Mouse (Mus musculus): ENCODE data around the gene Hk3.
A peak's percentile ranks its signal among the peaks of the same experiment; 100 is the strongest.

Hk3 gene

GRCm38 (mm10) chr13:55021194-55021779 is at the start of gene Hk3:
Gene Hk3 (minus strand): TSS chr13:55021385.
- no peak for DNase-seq (ENCODE audit: extremely low read depth, low read depth, low spot score)

GRCm38 (mm10) chr13:55069719-55070118 is 48.5 kb upstream of the Hk3 start:
- DNase-seq (ENCODE audit: extremely low read depth, low read depth, low spot score): no peak

DNA sequence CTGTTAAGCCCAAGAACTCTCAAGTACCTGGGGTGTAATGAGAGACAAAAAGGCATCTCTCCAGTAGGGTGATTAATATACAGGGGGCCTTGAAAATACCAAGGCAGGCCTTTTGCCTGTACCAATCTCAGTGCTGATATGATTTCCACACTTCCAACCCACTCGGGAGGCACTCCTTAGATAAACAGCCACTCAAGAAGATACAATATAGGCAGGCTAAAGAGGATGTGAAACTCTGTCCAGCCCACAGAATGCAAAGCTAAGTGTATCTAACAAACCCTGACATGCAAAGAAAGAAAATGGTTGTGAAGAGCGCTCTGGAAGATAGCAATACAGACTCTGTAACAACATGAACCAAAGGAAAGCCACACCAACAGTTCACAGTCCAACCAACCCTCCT is 42.1 kb upstream of the Hk3 start:
- no peak for DNase-seq (ENCODE audit: extremely low read depth, low read depth, low spot score)

GRCm38 (mm10) chr13:55058042-55058441 is 36.9 kb upstream of the Hk3 start:
- no peak for DNase-seq (ENCODE audit: extremely low read depth, low read depth, low spot score)

GRCm38 (mm10) chr13:55047706-55048105 is 26.5 kb upstream of the Hk3 start:
- no peak for DNase-seq (ENCODE audit: extremely low read depth, low read depth, low spot score)

GRCm38 (mm10) chr13:55040016-55040415 is 18.8 kb upstream of the Hk3 start:
- peak; percentile 23 for DNase-seq (ENCODE audit: extremely low read depth, low read depth, low spot score)

- DNase-seq (ENCODE audit: extremely low read depth, low read depth, low spot score): no peak
Measured at GRCm38 (mm10) chr13:55024215-55024614, 3.0 kb upstream of the Hk3 start.

- no peak for DNase-seq (ENCODE audit: extremely low read depth, low read depth, low spot score)
Measured at GRCm38 (mm10) chr13:55022715-55023114, 1.5 kb upstream of the Hk3 start.

DNA sequence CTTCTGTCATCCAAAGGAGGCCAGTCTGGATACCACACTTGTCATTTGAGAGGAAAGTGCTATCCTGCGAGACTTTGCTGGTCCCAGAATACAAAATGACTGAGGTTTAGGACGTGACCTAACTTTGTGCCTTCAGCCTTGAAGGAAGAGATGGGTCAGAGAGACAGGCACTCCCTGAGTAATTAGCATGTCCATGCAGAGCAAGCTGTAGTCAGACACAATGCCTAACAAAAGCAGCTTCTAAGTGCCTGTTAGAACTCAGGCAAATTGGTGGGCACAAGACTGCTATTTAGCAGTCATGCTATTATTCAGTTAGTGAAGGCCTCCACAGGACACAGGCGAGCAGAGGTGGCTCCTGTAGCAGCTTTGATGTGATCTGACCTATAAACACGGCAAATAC is 1.1 kb upstream of the Hk3 start:
- DNase-seq (ENCODE audit: extremely low read depth, low read depth, low spot score): no peak

GRCm38 (mm10) chr13:55020051-55020450 is 1.1 kb downstream of the Hk3 start:
- DNase-seq (ENCODE audit: extremely low read depth, low read depth, low spot score): no peak

DNA sequence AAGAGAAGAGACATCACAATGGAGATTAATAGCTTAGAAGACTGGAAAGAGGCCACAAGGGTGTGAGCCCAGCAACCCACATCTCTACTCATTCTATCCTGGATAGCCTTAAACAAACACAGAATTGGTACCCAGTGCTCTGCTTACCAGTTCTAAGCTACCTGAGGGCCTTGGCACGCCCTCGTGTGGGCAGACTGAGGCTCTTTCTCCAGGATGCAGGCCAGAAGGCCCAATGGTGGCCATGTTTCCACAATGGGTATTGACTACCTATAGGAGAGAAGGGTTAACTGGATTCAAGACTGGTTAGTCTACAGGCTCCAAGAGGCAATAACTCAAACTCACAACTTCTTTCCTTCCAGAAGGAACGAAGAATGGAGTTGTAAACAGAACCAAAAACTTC is 2.0 kb downstream of the Hk3 start:
- no peak for DNase-seq (ENCODE audit: extremely low read depth, low read depth, low spot score)

DNA sequence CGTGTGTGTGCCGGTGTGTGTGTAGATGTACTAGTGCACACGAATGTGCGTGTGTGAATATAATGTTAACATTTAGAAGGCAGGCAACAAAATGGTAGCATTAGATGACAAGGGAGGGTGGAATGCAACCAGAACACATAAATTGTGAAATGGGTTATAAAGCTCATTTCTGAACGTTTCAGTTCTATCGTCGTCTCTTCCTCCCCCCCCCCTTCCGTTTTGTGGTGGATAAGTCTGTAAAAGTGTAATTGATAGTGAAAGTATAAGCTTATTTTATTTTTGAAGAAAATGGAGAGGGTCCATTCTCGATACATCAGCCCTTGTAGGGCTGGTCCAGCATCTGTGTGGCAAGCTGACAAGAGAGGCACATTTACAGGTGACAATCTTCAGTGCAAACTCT is 2.5 kb downstream of the Hk3 start:
- DNase-seq (ENCODE audit: extremely low read depth, low read depth, low spot score): no peak

- no peak for DNase-seq (ENCODE audit: extremely low read depth, low read depth, low spot score)
Measured at GRCm38 (mm10) chr13:55017898-55018599, 3.1 kb downstream of the Hk3 start.

- DNase-seq (ENCODE audit: extremely low read depth, low read depth, low spot score): no peak
Measured at GRCm38 (mm10) chr13:55017154-55017897, 3.9 kb downstream of the Hk3 start.

DNA sequence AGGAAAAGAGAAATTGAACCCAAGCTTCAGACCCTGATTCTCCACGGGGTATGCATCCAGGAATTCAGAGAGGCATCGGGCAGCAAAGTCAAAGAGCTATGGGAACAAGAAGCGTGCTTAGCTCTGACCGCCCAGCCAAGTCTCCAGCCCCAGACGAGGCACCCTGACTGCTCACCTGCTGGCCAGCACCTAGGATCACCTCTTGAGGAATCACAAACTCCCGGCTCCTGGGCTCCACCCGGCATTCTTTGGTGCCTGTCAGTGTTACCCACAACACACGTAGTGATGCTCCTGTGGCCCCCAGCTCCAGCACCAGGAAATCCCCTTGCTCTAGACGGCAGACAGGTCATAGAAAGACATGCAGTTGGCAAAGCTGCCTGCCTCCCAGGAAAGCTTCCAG is 6.7 kb downstream of the Hk3 start:
- no peak for DNase-seq (ENCODE audit: extremely low read depth, low read depth, low spot score)

DNA sequence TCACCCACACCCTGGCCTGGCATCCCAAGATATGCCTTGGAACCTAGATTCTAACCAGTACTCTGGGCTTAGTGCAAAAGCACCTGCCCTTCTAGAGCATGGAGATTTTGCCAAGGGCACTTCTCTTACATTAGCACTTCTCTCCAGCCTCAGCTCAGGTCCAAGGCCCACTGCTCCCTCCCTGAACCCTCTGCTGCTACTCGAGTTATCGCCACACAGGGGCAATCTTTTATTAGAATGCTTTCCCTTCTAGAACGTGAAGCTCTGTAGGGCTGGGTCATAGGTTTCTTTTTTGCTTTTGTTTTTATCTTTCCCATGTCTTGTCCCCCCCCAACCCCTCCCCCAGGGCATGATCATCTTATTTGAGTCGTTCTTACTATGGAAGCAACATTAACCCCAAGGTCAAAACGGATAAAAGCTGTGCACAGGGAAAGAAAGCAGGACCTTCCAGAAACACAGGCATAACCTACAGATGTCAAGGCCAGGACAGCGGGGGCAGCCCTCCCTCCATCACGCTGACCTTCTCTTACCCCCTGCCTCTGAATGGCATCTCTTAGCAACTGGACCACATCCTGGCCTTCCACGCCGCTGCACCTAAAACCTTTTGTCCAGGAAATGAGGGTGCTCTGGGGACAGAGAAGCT is 7.4 kb downstream of the Hk3 start:
- DNase-seq (ENCODE audit: extremely low read depth, low read depth, low spot score): no peak

DNA sequence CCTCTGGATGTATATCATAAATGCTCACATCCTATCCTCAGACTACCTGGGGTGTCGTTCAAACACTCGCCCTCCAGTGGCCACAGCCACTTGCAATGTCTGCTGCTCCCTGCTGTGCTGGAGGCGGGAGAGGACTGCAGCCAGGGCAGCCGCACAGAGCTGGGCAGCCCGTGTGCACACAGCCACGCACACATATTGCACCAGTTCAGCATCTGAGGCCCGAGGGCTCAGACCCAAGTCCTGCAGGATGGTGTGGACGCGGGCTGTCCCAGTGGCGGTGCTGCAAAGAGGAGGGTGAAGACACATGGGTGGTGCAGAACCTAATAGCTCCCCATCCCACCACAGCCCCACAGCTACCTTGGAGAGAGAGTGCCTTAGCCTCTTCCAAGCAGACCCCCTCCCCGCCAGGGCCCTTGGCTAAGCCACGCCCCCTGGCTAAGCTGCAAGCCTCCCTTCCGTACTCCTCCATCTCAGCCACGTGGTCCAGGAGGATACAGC is 9.2 kb downstream of the Hk3 start:
- DNase-seq (ENCODE audit: extremely low read depth, low read depth, low spot score): no peak

DNA sequence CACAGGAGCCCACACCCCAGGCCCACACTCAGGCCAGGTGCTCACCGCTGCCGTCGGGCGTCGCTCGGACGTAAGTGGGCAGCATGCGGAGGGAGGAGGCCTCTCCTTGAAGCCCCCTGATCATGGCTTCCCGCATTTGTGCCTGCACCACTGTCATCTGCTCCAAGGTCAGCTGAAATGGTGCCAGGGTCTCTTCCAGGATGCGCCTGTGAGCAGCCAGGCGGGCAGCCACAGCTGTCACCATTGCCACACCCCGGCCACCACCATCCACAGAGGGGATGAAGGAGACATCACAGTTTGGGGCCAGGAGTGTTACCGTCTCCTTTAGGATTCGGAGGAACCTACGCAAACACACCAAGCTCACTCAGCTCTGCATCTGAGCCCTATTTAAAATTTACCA is 10.1 kb downstream of the Hk3 start:
- no peak for DNase-seq (ENCODE audit: extremely low read depth, low read depth, low spot score)

GRCm38 (mm10) chr13:55008589-55008988 is 12.6 kb downstream of the Hk3 start:
- DNase-seq (ENCODE audit: extremely low read depth, low read depth, low spot score): no peak

- DNase-seq (ENCODE audit: extremely low read depth, low read depth, low spot score): no peak
Measured at GRCm38 (mm10) chr13:55006415-55006742, 14.8 kb downstream of the Hk3 start.

- DNase-seq (ENCODE audit: extremely low read depth, low read depth, low spot score): no peak
Measured at GRCm38 (mm10) chr13:55005691-55006414, 15.3 kb downstream of the Hk3 start.

Data from fat pad, adult 2 months (tissue).